Mouse (Mus musculus): ENCODE data around the gene Ubqln4.
A peak's percentile ranks its signal among the peaks of the same experiment; 100 is the strongest.
"Not testable (repeated sequence)": the region's sequence is repeated elsewhere in the genome, so short reads cannot be mapped to it uniquely, and the experiment has no call there.

Ubqln4 gene

GRCm38 (mm10) chr3:88567892-88568291 is 14.3 kb downstream of the Ubqln4 start:
- no peak for DNase-seq (ENCODE audit: low spot score in 2 of 2)

DNA sequence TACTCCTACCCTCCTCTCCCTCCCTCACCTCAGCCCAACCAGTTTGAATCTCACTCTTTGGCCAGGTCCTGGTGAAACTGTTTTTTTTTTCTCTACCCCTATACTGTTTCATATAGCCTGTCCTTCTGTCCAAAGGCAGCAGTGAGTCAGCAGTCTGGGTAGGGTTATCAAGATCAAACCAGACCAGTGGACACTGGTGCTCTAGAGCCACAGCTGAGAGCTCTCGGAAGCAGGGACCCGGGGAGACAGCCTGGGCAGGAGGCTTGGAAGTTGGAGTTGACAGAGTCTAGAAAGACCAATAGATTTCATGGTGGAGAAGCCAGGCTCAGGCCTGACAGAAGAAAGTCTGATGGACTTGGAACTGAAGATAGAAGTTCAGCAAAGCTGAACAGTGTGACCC is 15.1 kb downstream of the Ubqln4 start:
- no peak for DNase-seq (ENCODE audit: low spot score in 2 of 2)

GRCm38 (mm10) chr3:88569093-88569492 is 15.5 kb downstream of the Ubqln4 start:
- no peak for DNase-seq (ENCODE audit: low spot score in 2 of 2)

- no peak for DNase-seq (ENCODE audit: low spot score in 2 of 2)
Observed at GRCm38 (mm10) chr3:88569694-88570093, 16.1 kb downstream of the Ubqln4 start.

DNA sequence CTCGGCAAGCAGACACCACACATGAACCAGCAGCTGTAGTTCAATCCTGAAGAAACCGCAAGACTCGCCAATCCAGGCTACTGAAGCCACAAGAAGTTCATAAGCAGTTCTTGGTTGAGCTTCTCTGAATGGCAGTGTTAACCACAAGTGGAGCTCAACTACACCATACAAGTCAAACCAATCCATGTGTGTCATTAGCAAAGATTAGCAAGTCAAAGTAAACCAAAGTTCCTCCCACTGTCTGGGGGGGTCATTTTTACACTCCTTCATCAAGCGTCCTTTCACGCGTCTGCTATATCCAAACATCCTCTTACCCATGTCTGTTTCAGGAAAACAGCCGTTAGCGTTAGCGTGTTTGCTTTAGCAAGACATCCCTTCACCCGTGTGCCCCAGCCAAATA is 16.8 kb downstream of the Ubqln4 start:
- DNase-seq (ENCODE audit: low spot score in 2 of 2) = no peak

DNA sequence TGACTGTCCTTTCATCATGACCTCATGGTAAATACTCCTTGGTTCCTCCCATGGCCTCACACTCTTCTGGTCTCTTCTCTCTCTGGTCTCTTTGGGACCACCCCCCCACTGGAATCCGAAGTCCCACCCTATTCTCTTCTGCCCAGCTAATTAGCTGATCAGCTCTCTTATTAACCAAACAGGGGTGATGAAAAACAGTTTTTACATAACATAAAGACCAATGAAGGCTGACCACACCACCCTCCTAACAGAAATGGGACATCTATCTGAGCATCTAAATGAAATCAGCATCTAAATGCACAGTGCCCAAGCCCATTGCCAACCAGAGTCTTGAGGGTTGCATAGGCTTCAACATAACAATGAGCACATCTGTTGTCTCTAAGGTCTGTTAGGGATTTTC is 18.3 kb downstream of the Ubqln4 start:
- DNase-seq (ENCODE audit: low spot score in 2 of 2) = no peak

GRCm38 (mm10) chr3:88572835-88573234 is 19.3 kb downstream of the Ubqln4 start:
- no peak for DNase-seq (ENCODE audit: low spot score in 2 of 2)

GRCm38 (mm10) chr3:88573810-88574209 is 20.3 kb downstream of the Ubqln4 start:
- DNase-seq (ENCODE audit: low spot score in 2 of 2) = no peak

- no peak for DNase-seq (ENCODE audit: low spot score in 2 of 2)
Observed at GRCm38 (mm10) chr3:88575540-88575939, 22.0 kb downstream of the Ubqln4 start, which contains the start of gene Ssr2. TSS of gene Ssr2 (plus strand) at chr3:88575876.

DNA sequence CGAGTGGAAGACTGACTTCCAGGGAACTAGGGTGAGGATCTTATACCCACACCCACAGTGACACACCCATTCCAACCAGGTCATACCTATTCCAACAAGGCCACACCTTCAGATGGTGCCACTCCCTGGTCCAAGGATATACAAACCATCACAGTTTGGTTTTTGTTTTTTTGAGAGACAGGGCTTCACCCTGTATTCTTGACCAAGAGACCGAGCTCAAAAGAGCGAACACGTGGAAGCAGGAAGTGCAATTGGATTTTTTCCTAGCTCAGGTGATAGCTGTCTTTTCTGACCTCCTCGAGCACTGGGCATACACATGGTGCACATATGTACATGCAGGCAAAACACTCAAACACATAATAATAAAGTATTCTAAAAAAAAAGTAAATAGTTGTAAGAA is 24.3 kb downstream of the Ubqln4 start:
- DNase-seq (ENCODE audit: low spot score in 2 of 2) = not testable (repeated sequence)

DNA sequence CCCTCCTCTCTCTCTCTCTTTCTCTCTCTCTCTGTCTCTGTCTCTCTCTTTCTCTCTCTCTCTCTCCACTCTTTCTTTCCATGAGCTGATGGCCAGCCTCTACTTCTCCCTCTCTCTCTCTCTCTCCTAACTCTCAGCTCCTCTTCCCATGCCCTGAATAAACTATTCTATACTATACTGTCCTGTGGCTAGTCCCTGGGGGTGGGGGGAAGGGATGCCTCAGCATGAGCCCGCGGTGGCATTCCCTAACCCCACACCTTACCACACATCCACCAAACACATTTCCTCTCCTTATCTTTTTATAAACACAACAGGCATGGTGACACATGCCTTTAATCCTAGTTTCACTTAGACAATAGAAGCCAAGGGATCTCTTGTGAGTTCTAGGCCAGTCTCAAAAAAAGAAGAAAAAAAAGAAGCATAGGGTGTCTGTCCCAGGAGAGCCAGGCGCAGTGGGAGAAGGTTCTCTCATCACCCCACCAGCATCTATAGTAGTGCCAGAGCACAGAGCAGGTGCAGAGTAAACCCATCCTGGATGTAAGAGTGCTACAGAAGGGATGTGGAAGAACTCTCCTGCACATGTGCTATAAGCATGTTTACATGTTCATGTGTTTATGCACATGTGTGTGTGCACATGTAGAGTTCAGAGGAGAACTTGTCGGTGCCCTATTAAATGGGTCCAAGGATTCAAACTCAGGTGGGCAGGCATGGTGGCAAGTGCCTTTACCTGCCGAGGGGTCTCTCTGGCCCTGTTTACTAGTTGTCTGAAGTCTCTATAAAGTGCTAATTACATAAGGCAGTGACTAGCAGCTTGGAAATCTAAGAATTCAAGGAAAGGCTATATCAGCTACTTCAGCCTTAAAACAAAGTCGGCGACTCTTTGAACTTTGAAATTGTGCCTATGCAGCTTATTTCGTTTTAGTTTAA is 25.2 kb downstream of the Ubqln4 start:
- DNase-seq (ENCODE audit: low spot score in 2 of 2) = no peak

DNA sequence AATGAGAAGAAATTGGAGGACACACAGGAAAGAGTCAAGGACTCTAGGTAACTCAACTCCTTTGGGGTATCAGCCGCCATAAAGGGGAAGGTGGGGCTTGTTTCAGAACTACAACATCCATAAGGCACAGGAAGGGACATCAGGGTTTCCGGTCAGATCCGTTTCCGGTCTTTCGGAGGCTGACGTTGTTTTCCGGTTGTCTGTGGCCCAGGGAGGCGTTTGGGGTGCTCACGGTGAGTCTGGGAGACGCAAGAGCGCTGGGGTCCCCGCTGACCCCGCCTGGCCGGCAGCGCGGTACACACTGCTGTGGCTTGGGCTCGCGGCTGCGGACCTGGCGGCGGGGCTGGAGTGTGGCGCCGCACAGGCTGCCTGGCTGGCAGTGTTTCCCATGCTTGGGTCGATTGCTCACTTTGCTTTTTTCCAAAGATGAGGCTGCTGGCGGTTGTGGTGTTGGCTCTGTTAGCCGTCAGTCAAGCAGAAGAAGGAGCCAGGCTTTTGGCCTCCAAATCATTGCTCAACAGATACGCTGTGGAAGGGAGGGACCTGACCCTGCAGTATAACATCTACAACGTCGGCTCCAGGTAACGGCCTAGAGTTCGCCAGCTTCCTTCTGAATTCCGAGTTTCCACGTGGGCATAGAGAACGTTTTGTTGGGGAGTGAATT is 26.0 kb downstream of the Ubqln4 start:
- DNase-seq (ENCODE audit: low spot score in 2 of 2) = peak; percentile 60 to 73

GRCm38 (mm10) chr3:88585769-88586168 is 32.2 kb downstream of the Ubqln4 start:
- no peak for DNase-seq (ENCODE audit: low spot score in 2 of 2)

GRCm38 (mm10) chr3:88586640-88587039 is 33.1 kb downstream of the Ubqln4 start:
- DNase-seq (ENCODE audit: low spot score in 2 of 2) = no peak

DNA sequence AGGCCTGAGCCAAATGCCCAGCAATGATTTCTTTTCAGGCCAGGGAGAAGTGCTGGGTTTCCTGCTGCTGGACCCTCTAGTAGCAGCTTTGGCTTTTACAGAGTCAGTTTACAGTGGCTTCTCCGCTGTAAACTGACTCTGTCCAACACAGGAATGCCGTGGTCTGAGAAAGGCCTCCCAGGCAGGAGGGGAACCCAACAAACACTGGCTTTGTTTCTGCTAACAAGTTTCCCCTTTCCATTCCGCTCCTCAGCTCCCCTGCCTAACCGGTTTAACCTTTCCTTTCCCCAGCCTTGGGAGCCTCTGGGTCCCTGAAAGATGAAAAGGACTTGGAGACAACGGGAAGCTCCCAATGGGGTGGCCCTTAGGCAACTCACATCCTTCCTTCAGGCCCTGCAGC is 36.7 kb downstream of the Ubqln4 start:
- no peak for DNase-seq (ENCODE audit: low spot score in 2 of 2)

DNA sequence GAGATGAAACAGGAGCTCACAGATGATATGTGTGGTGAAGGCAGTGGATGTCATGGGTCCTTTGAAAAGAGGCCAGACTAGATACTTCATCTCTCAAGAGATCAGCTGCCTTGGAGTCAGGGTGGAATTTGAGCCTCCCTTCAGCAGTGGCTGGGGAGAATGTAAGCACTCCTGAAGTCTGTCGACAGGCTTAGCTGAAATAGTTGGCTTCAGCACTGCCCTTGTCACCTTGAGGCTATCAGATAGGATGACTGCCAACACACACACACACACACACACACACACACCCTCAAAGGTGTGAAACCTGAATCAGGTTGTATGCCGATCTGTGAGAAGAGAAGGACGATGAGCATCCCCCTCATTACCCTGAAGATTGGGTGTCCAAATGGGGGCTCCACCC is 37.5 kb downstream of the Ubqln4 start:
- no peak for DNase-seq (ENCODE audit: low spot score in 2 of 2)

DNA sequence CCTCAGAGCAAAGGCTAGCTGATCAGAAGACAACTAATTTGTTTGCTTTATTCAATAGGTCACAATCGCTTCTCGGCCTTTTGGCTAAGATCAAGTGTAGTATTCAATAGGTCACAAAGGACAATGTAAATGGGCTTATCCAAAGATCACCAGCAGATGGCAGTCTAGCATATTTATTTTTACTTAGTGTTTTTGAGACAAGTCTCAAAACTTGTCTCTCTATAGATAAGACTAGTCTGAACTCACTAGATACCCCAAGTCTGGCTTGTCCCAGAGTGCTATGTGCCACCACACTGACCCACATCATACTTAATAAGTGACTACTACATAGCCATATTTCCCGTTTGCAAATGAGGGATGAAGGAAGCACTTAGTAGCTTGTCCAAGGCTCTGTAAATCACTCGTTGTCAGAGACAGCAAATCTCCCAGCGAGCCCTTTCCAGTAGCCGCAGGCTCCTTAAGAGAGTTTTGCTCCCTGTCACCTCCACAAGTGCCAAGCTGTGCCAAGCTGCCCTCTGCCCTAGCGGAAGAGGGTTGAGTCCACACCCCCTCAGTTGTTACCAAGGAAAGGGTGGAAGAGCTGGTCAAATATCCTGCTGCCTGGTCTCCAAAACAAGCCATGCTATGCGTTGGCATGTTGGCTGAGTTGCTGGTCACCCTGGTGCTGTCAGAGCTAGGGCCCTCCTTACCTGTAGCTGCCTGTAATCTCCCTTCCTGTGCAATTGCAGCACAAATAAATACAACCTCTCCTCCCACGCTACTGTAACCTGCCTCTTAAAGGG is 38.6 kb downstream of the Ubqln4 start:
- peak; percentile 48 to 54 for DNase-seq (ENCODE audit: low spot score in 2 of 2)

- no peak for DNase-seq (ENCODE audit: low spot score in 2 of 2)
Observed at GRCm38 (mm10) chr3:88592942-88593576, 39.5 kb downstream of the Ubqln4 start.

- no peak for DNase-seq (ENCODE audit: low spot score in 2 of 2)
Observed at GRCm38 (mm10) chr3:88593893-88594580, 40.5 kb downstream of the Ubqln4 start.

DNA sequence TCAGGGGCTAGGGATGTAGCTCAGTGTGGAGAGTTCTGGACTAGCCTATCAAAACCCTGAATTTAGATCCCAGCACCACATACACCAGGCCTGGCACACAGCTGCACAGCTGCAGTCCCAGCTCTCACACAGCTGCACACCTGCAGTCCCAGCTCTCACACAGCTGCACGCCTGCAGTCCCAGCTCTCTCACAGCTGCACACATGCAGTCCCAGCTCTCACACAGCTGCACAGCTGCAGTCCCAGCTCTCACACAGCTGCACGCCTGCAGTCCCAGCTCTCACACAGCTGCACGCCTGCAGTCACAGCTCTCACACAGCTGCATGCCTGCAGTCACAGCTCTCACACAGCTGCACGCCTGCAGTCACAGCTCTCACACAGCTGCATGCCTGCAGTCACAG is 43.0 kb downstream of the Ubqln4 start:
- DNase-seq (ENCODE audit: low spot score in 2 of 2) = not testable (repeated sequence)

- no peak for DNase-seq (ENCODE audit: low spot score in 2 of 2)
Observed at GRCm38 (mm10) chr3:88602466-88602865, 48.9 kb downstream of the Ubqln4 start.

All from urinary bladder, adult 18-20 months (tissue).